Mouse (Mus musculus): ENCODE measurements around the gene Gal3st3. TPM values are rescaled to one million over a fixed set of nuclear protein-coding genes. Genes with fewer than 3 reads are reported as not detected.

Gene Gal3st3
- polyA plus RNA-seq, 2 experiments: 5.0 to 7.1 TPM

GRCm38 (mm10) chr19:5327970-5328369, 29.8 kb downstream of the Gal3st3 start:
- H3K4me1 ChIP-seq (ENCODE audit: control insufficient read depth, insufficient read depth, low read length): no peaks in the 10 kb centered on the region
- H3K4me3 ChIP-seq (replicated peaks; ENCODE audit: low read length): no peak overlapping the region
- DNase-seq (ENCODE audit: low spot score) (no peak), ATAC-seq (ENCODE audit: low FRiP score, low read depth) (no peak)
- H3K9me3 ChIP-seq (ENCODE audit: control insufficient read depth, low read length): no peaks in the 10 kb centered on the region
- WGBS: 71% methylated on average over 19 of the region's 19 CpGs
- no peaks in the 10 kb centered on the region for H3K36me3 ChIP-seq (ENCODE audit: control insufficient read depth, insufficient read depth, low read length)
- H3K27me3 ChIP-seq (ENCODE audit: control insufficient read depth, insufficient read depth, low read length): no peaks in the 10 kb centered on the region
- H3K9ac ChIP-seq (ENCODE audit: low read depth, low read length, severe bottlenecking): no peak overlapping the region
- H3K27ac ChIP-seq (replicated peaks; ENCODE audit: low read depth, low read length): no peak overlapping the region
- no peak overlapping the region for H3K4me2 ChIP-seq (replicated peaks; ENCODE audit: low read depth, low read length, severe bottlenecking)
- no peak for TF ChIP-seq POLR2A (IDR thresholded peaks at IDR 0.05; ENCODE audit: borderline replicate concordance, extremely low read depth, insufficient read depth, insufficient read length)

DNA sequence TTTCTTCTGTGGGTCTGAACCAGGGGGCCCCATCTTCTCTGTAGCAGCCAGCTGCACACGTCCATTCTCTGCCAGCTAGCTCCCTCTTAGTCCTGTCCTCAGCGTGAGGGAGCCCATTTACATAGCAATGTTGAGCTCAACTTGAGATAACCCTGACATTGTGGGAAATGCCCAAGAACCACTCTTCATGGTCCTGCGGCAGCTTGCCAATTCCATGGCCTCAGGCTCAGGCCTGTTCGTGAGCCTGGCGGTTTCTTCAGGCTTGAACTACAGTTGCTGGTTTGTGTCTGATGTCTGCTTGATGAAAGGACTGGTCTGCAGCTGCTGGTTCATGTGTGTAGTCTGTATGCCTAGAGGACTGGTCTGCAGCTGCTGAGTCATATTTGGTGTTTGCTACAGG, 36.6 kb downstream of the Gal3st3 start:
- DNase-seq (ENCODE audit: low spot score) (no peak), ATAC-seq (ENCODE audit: low FRiP score, low read depth) (no peak)
- H3K9ac ChIP-seq (ENCODE audit: low read depth, low read length, severe bottlenecking): no peak overlapping the region
- no peaks in the 10 kb centered on the region for H3K9me3 ChIP-seq (ENCODE audit: control insufficient read depth, low read length)
- no peaks in the 10 kb centered on the region for H3K4me1 ChIP-seq (ENCODE audit: control insufficient read depth, insufficient read depth, low read length)
- H3K4me3 ChIP-seq (replicated peaks; ENCODE audit: low read length): no peak overlapping the region
- no peaks in the 10 kb centered on the region for H3K36me3 ChIP-seq (ENCODE audit: control insufficient read depth, insufficient read depth, low read length)
- 75% methylated on average over 5 of the region's 5 CpGs for WGBS
- TF ChIP-seq POLR2A (IDR thresholded peaks at IDR 0.05; ENCODE audit: borderline replicate concordance, extremely low read depth, insufficient read depth, insufficient read length): no peak
- H3K27ac ChIP-seq (replicated peaks; ENCODE audit: low read depth, low read length): no peak overlapping the region
- H3K27me3 ChIP-seq (ENCODE audit: control insufficient read depth, insufficient read depth, low read length): no peaks in the 10 kb centered on the region
- H3K4me2 ChIP-seq (replicated peaks; ENCODE audit: low read depth, low read length, severe bottlenecking): no peak overlapping the region

DNA sequence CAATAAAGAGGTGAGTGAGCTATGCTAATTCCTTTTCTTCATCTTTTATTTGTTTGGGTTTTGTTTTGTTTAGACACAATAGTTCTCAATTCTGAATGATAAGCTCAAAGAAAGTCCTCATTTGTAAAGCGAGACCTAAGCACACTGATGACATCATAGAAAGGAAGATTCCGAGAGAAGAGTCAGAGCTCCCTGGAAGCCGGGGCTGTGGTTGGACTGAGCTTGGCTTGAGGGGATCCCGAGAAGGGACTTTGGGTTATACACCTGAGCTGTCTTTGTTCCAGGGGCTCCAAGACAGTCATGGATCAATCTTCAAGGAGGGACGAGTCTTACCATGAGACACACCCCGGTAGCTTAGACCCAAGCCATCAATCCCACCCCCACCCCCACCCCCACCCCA, 37.3 kb downstream of the Gal3st3 start, which contains the start of gene Catsper1:
Catsper1 (plus strand) TSS at position 301 of the 400 bp plus-strand sequence.
- Histone ChIP-seq H3K36me3 (ENCODE audit: control insufficient read depth, insufficient read depth, low read length) (no peaks in the 10 kb centered on the region), H3K4me3 (replicated peaks; ENCODE audit: low read length) (no peak within 1 kb of the TSS), H3K27ac (replicated peaks; ENCODE audit: low read depth, low read length) (no peak within 1 kb of the TSS), H3K9me3 (ENCODE audit: control insufficient read depth, low read length) (no peaks in the 10 kb centered on the region), H3K27me3 (ENCODE audit: control insufficient read depth, insufficient read depth, low read length) (no peaks in the 10 kb centered on the region), H3K9ac (ENCODE audit: low read depth, low read length, severe bottlenecking) (no peak within 1 kb of the TSS), H3K4me2 (replicated peaks; ENCODE audit: low read depth, low read length, severe bottlenecking) (no peak within 1 kb of the TSS), H3K4me1 (ENCODE audit: control insufficient read depth, insufficient read depth, low read length) (no peaks in the 10 kb centered on the region)
- 86% methylated on average over 6 of the region's 6 CpGs for WGBS
- no peak for TF ChIP-seq POLR2A (IDR thresholded peaks at IDR 0.05; ENCODE audit: borderline replicate concordance, extremely low read depth, insufficient read depth, insufficient read length)
- DNase-seq (ENCODE audit: low spot score): no peak
- no peak for ATAC-seq (ENCODE audit: low FRiP score, low read depth)

DNA sequence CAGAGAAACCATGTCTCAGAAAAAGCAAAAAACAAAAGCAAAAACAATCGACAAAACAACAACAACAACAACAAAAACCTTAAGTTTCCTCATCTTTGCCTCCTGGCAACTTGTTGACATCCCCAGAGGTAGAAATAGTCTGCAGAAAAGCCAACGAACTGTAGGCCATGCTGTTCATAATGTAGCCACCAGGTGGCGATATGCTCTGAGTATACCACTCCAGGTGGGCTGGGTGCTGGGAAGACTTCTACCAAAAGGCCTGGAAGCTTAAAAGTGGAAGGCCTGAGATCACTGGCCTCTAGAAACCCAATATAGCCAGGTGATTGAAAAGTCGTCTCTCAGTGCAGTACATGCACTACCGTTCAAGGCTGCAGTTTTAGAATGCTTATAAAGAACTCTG, 39.8 kb downstream of the Gal3st3 start:
- no peak overlapping the region for H3K4me2 ChIP-seq (replicated peaks; ENCODE audit: low read depth, low read length, severe bottlenecking)
- no peak for TF ChIP-seq POLR2A (IDR thresholded peaks at IDR 0.05; ENCODE audit: borderline replicate concordance, extremely low read depth, insufficient read depth, insufficient read length)
- ATAC-seq (ENCODE audit: low FRiP score, low read depth): no peak
- no peak overlapping the region for H3K4me3 ChIP-seq (replicated peaks; ENCODE audit: low read length)
- H3K9me3 ChIP-seq (ENCODE audit: control insufficient read depth, low read length): no peaks in the 10 kb centered on the region
- H3K27me3 ChIP-seq (ENCODE audit: control insufficient read depth, insufficient read depth, low read length): no peaks in the 10 kb centered on the region
- H3K9ac ChIP-seq (ENCODE audit: low read depth, low read length, severe bottlenecking): no peak overlapping the region
- 20% methylated on average over 5 of the region's 5 CpGs for WGBS
- H3K36me3 ChIP-seq (ENCODE audit: control insufficient read depth, insufficient read depth, low read length): no peaks in the 10 kb centered on the region
- DNase-seq (ENCODE audit: low spot score): peak; percentile 86
- no peak overlapping the region for H3K27ac ChIP-seq (replicated peaks; ENCODE audit: low read depth, low read length)
- no peaks in the 10 kb centered on the region for H3K4me1 ChIP-seq (ENCODE audit: control insufficient read depth, insufficient read depth, low read length)

DNA sequence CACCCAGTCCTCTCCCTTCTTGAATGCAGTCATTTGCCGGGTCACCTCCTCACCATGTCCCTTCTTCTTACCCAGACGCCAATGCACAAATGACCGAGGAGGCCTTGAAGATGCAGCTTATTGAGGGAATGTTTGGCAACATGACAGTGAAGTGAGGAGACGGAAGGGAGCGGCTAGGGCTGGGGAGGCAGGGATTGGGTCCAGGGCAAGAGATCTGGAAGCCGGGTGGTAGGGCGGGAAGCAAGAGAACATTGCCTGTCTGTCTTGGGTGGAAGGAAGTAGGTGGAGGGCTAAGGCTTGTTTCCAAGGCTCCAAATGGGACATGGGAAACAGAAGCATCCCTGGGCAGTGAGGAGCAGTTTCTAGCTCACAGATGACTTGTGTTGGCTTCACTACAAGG, 43.2 kb downstream of the Gal3st3 start:
- Histone ChIP-seq H3K4me2 (replicated peaks; ENCODE audit: low read depth, low read length, severe bottlenecking) (no peak overlapping the region), H3K27ac (replicated peaks; ENCODE audit: low read depth, low read length) (no peak overlapping the region), H3K9ac (ENCODE audit: low read depth, low read length, severe bottlenecking) (no peak overlapping the region), H3K4me3 (replicated peaks; ENCODE audit: low read length) (no peak overlapping the region), H3K9me3 (ENCODE audit: control insufficient read depth, low read length) (no peaks in the 10 kb centered on the region), H3K4me1 (ENCODE audit: control insufficient read depth, insufficient read depth, low read length) (no peaks in the 10 kb centered on the region), H3K36me3 (ENCODE audit: control insufficient read depth, insufficient read depth, low read length) (no peaks in the 10 kb centered on the region), H3K27me3 (ENCODE audit: control insufficient read depth, insufficient read depth, low read length) (no peaks in the 10 kb centered on the region)
- DNase-seq (ENCODE audit: low spot score) (no peak), ATAC-seq (ENCODE audit: low FRiP score, low read depth) (no peak)
- TF ChIP-seq POLR2A (IDR thresholded peaks at IDR 0.05; ENCODE audit: borderline replicate concordance, extremely low read depth, insufficient read depth, insufficient read length): no peak
- 89% methylated on average over 7 of the region's 7 CpGs for WGBS

All from limb, embryonic 14.5 days (tissue).